Mouse (Mus musculus): ENCODE results near the gene Saysd1. TPM values are rescaled to one million over a fixed set of nuclear protein-coding genes. Genes with fewer than 3 reads are reported as not detected.

Saysd1 gene
- total and polyA plus RNA-seq, 3 experiments, result 3.2 to 4.4 TPM; not detected in 1

- peaks cover 0 to 10% of the 10 kb centered on the region in 2 experiments; a peak in 1 of 4 replicates for H3K36me3 ChIP-seq (ENCODE audit: control insufficient read depth in 1 of 2, insufficient read depth in 2 of 2, low read length in 2 of 2)
- H3K9me3 ChIP-seq (replicated peaks; ENCODE audit: insufficient read depth, low read length), result no peaks in the 10 kb centered on the region
- H3K4me1 ChIP-seq (ENCODE audit: control insufficient read depth in 1 of 2, insufficient read depth in 2 of 2, low read length in 2 of 2), result peaks cover 0 to 12% of the 10 kb centered on the region in 2 experiments; a peak in 3 of 4 replicates
- no peak for TF ChIP-seq RAD21 (IDR thresholded peaks at IDR 0.05; ENCODE audit: low read depth, low read length)
- no peak for TF ChIP-seq POLR2A (IDR thresholded peaks at IDR 0.05; ENCODE audit: control insufficient read depth in 1 of 2, insufficient read depth in 1 of 2, low read depth in 1 of 2, low read length in 2 of 2, poor library complexity in 1 of 2)
- no peak overlapping the region for H3K4me3 ChIP-seq (ENCODE audit: control insufficient read depth in 1 of 2, insufficient read depth in 1 of 2, low read depth in 2 of 2, low read length in 2 of 2)
- H3K79me2 ChIP-seq (ENCODE audit: control insufficient read depth, insufficient read depth, low read length, poor library complexity), result no peaks in the 10 kb centered on the region
- no peak overlapping the region for H3K9ac ChIP-seq (ENCODE audit: control insufficient read depth, low read depth, low read length, poor library complexity, severe bottlenecking)
- H3K27ac ChIP-seq (ENCODE audit: control insufficient read depth, low read depth, low read length), result no peak overlapping the region
- DNase-seq (ENCODE audit: low read depth, low spot score), result peak; percentile 19
- H3K27me3 ChIP-seq (ENCODE audit: control insufficient read depth in 1 of 2, insufficient read depth in 2 of 2, low read length in 2 of 2), result no peaks in the 10 kb centered on the region
Measured at GRCm38 (mm10) chr14:20169251-20169650, 30.9 kb upstream of the Saysd1 start.

DNA sequence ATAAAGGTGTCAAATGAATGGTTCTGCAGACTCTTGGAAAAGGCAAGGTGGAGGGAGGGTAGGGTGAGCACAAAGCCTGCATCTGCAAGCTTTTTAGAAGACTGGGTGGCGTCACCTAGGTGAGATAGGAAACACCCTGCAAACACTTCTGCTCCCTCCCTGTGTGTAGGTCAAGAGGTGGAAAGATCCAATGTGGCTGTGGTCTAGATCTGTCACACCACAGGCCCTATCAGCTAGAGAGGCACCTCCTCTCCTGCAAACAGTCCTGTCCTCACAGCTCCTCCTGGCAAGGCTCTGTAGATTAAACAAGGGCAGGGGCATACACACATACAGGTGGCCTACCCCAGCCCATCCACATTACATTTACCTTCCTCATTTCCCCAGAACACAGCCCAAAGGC, 30.1 kb upstream of the Saysd1 start:
- H3K9ac ChIP-seq (ENCODE audit: control insufficient read depth, low read depth, low read length, poor library complexity, severe bottlenecking), result no peak overlapping the region
- no peaks in the 10 kb centered on the region for H3K79me2 ChIP-seq (ENCODE audit: control insufficient read depth, insufficient read depth, low read length, poor library complexity)
- H3K27ac ChIP-seq (ENCODE audit: control insufficient read depth, low read depth, low read length), result no peak overlapping the region
- no peak overlapping the region for H3K4me3 ChIP-seq (ENCODE audit: control insufficient read depth in 1 of 2, insufficient read depth in 1 of 2, low read depth in 2 of 2, low read length in 2 of 2)
- peaks cover 0 to 12% of the 10 kb centered on the region in 2 experiments; a peak in 3 of 4 replicates for H3K4me1 ChIP-seq (ENCODE audit: control insufficient read depth in 1 of 2, insufficient read depth in 2 of 2, low read length in 2 of 2)
- no peak for DNase-seq (ENCODE audit: low read depth, low spot score)
- H3K9me3 ChIP-seq (replicated peaks; ENCODE audit: insufficient read depth, low read length), result no peaks in the 10 kb centered on the region
- H3K36me3 ChIP-seq (ENCODE audit: control insufficient read depth in 1 of 2, insufficient read depth in 2 of 2, low read length in 2 of 2), result peaks cover 0 to 10% of the 10 kb centered on the region in 2 experiments; a peak in 1 of 4 replicates
- no peaks in the 10 kb centered on the region for H3K27me3 ChIP-seq (ENCODE audit: control insufficient read depth in 1 of 2, insufficient read depth in 2 of 2, low read length in 2 of 2)
- TF ChIP-seq MYC (IDR thresholded peaks at IDR 0.05; ENCODE audit: low read depth, low read length) (no peak), MYB (IDR thresholded peaks at IDR 0.05; ENCODE audit: low read depth, low read length) (no peak), UBTF (IDR thresholded peaks at IDR 0.05; ENCODE audit: borderline replicate concordance, insufficient read depth, low read depth, low read length) (no peak), NELFE (IDR thresholded peaks at IDR 0.05; ENCODE audit: low read depth, low read length) (no peak), SMC3 (IDR thresholded peaks at IDR 0.05; ENCODE audit: low read depth, low read length) (no peak), KAT2A (conservative IDR thresholded peaks at IDR 0.05; ENCODE audit: low read depth, low read length) (no peak), MAX (IDR thresholded peaks at IDR 0.05; ENCODE audit: low read length) (no peak), E2F4 (IDR thresholded peaks at IDR 0.05; ENCODE audit: borderline replicate concordance, low read depth, low read length) (no peak), NRF1 (IDR thresholded peaks at IDR 0.05; ENCODE audit: insufficient read depth, low read depth, low read length, poor library complexity, severe bottlenecking) (no peak), BHLHE40 (IDR thresholded peaks at IDR 0.05; ENCODE audit: borderline replicate concordance, low read depth, low read length) (no peak), MAFK (IDR thresholded peaks at IDR 0.05; ENCODE audit: borderline replicate concordance, low read depth, low read length) (no peak)

DNA sequence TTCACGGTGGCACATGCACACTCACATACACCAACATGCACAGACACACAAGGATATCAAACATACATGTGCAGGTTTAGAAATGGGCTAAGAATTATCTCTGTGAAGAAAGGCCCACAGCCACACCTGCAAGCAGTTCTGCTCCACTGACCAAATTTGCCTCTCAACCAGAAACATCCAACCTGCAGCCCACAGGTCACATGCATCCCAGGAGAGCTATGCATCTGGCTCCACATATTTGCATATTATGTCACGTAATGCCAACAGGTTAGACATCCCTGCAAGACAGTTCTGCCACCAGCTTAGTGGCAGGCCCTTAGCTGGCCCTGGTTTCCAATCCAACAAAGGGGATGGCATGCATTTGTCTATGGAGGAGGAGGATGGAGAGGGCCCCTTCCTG, 29.7 kb upstream of the Saysd1 start:
- Histone ChIP-seq H3K4me3 (ENCODE audit: control insufficient read depth in 1 of 2, insufficient read depth in 1 of 2, low read depth in 2 of 2, low read length in 2 of 2) (no peak overlapping the region), H3K9ac (ENCODE audit: control insufficient read depth, low read depth, low read length, poor library complexity, severe bottlenecking) (no peak overlapping the region), H3K79me2 (ENCODE audit: control insufficient read depth, insufficient read depth, low read length, poor library complexity) (no peaks in the 10 kb centered on the region), H3K4me1 (ENCODE audit: control insufficient read depth in 1 of 2, insufficient read depth in 2 of 2, low read length in 2 of 2) (peaks cover 0 to 8% of the 10 kb centered on the region in 2 experiments; a peak in 3 of 4 replicates), H3K27me3 (ENCODE audit: control insufficient read depth in 1 of 2, insufficient read depth in 2 of 2, low read length in 2 of 2) (no peaks in the 10 kb centered on the region), H3K36me3 (ENCODE audit: control insufficient read depth in 1 of 2, insufficient read depth in 2 of 2, low read length in 2 of 2) (peaks cover 0 to 7% of the 10 kb centered on the region in 2 experiments; a peak in 1 of 4 replicates), H3K27ac (ENCODE audit: control insufficient read depth, low read depth, low read length) (no peak overlapping the region), H3K9me3 (replicated peaks; ENCODE audit: insufficient read depth, low read length) (no peaks in the 10 kb centered on the region)
- no peak for DNase-seq (ENCODE audit: low read depth, low spot score)
- TF ChIP-seq E2F4 (IDR thresholded peaks at IDR 0.05; ENCODE audit: borderline replicate concordance, low read depth, low read length) (no peak), MXI1 (IDR thresholded peaks at IDR 0.05; ENCODE audit: low read depth, low read length) (no peak)

All from MEL (cell line).